Mouse (Mus musculus): ENCODE data around the gene Ccdc113. TPM values are rescaled to one million over a fixed set of nuclear protein-coding genes. Genes with fewer than 3 reads are reported as not detected.

The Ccdc113 gene
- total RNA-seq (2023) = not detected

GRCm38 (mm10) chr8:95533584-95534387 lies at the start of gene Ccdc113:
Ccdc113 (plus strand) TSS chr8:95534085.

GRCm38 (mm10) chr8:95490006-95490405 lies 43.9 kb upstream of the Ccdc113 start, which contains the start of gene Csnk2a2:
Csnk2a2 (minus strand) TSS chr8:95490039.

GRCm38 (mm10) chr8:95576240-95576639 lies 42.4 kb downstream of the Ccdc113 start, which contains the start of gene Prss54:
Prss54 (minus strand) TSS chr8:95576340.

Other genes starting within 250 kb of the Ccdc113 start
- 1 to 10 TPM in 1 of 2 experiments, under 1 TPM in 1; 0.88 to 1.1 TPM for gene Cngb1, start 227.5 kb upstream of the Ccdc113 start, total RNA-seq (2023)
- gene Tepp, start 223.5 kb upstream of the Ccdc113 start, total RNA-seq (2023) = not detected
- 10 to 100 TPM; 10.7 to 12.8 TPM for gene Zfp319, start 202.1 kb upstream of the Ccdc113 start, total RNA-seq (2023)
- 10 to 100 TPM; 40.8 to 43.2 TPM for gene Usb1, start 201.8 kb upstream of the Ccdc113 start, total RNA-seq (2023)
- under 1 TPM in 1 of 2 experiments, not detected in 1; 0.11 TPM for gene Mmp15, start 181.8 kb upstream of the Ccdc113 start, total RNA-seq (2023)
- 10 to 100 TPM; 35.1 to 43.0 TPM for gene Cfap20, start 99.2 kb upstream of the Ccdc113 start, total RNA-seq (2023)
- gene Csnk2a2, start 44.0 kb upstream of the Ccdc113 start, total RNA-seq (2023) = 10 to 100 TPM; 38.4 to 50.9 TPM
- gene Prss54, start 42.3 kb downstream of the Ccdc113 start, total RNA-seq (2023) = not detected
- gene Gins3, start 99.4 kb downstream of the Ccdc113 start, total RNA-seq (2023) = 1 to 10 TPM; 6.0 to 6.6 TPM
- gene Ndrg4, start 142.9 kb downstream of the Ccdc113 start, total RNA-seq (2023) = under 1 TPM in 1 of 2 experiments, not detected in 1; 0.13 TPM
- 1 to 10 TPM; 7.9 to 8.2 TPM for gene Setd6, start 181.8 kb downstream of the Ccdc113 start, total RNA-seq (2023)